Mouse (Mus musculus) ES-Bruce4 (cell line): ENCODE data around the gene Zfp689. TPM values are rescaled to one million over a fixed set of nuclear protein-coding genes. Genes with fewer than 3 reads are reported as not detected.

ENCODE experiments used
- H3K27ac ChIP-seq: 2 replicates; pipeline ENCODE4 v1.5.1; 2012; ENCODE audit warnings: low read length, inconsistent platforms; ENCODE audit not compliant: insufficient read depth
- H3K27me3 ChIP-seq: 2 replicates; pipeline ENCODE4 v1.6.1; 2012; ENCODE audit warnings: mild to moderate bottlenecking, low read length, inconsistent platforms; ENCODE audit not compliant: control insufficient read depth, poor library complexity, insufficient read depth, severe bottlenecking
- H3K36me3 ChIP-seq: 2 replicates; pipeline ENCODE4 v1.6.1; 2012; ENCODE audit warnings: inconsistent platforms, mild to moderate bottlenecking, low read length, moderate library complexity; ENCODE audit not compliant: control insufficient read depth, poor library complexity, insufficient read depth, severe bottlenecking
- H3K4me1 ChIP-seq: one replicate; pipeline ENCODE4 v1.8.1; 2011; ENCODE audit warnings: low read length; ENCODE audit not compliant: control insufficient read depth, insufficient read depth
- H3K4me3 ChIP-seq: 2 replicates; pipeline ENCODE4 v1.5.1; 2011; ENCODE audit warnings: low read depth, mild to moderate bottlenecking, low read length
- H3K9ac ChIP-seq: 2 replicates; pipeline ENCODE4 v1.6.1; 2012; ENCODE audit warnings: low read depth, mild to moderate bottlenecking, inconsistent platforms; ENCODE audit not compliant: poor library complexity, severe bottlenecking
- H3K9me3 ChIP-seq: replicated peaks from 2 replicates; pipeline ENCODE4 v1.6.1; 2012; ENCODE audit warnings: mild to moderate bottlenecking, low read length, inconsistent platforms; ENCODE audit not compliant: control insufficient read depth, poor library complexity, insufficient read depth, severe bottlenecking
- CTCF ChIP-seq: IDR thresholded peaks from one replicate; pipeline ENCODE4 v1.8.1; 2011; ENCODE audit warnings: low read depth, low read length
- EP300 ChIP-seq: IDR thresholded peaks from 2 replicates; pipeline ENCODE4 v1.6.1; 2011; ENCODE audit warnings: low read depth, low read length; ENCODE audit not compliant: insufficient read depth
- POLR2A ChIP-seq: IDR thresholded peaks from one replicate; pipeline ENCODE4 v1.8.1; 2011; ENCODE audit warnings: low read length; ENCODE audit not compliant: insufficient read depth
- polyA plus RNA-seq: library from polyadenylated mRNA; stranded (reverse); fragments of >200 nt; gene quantifications from 2 replicates; pipeline ENCODE4 v1.2.4, GENCODE M21; 2011; ENCODE audit warnings: low read depth; ENCODE audit not compliant: missing spikeins, insufficient read depth, insufficient read length

The Zfp689 gene
- polyA plus RNA-seq, 1 experiment: 2.7 TPM

DNA sequence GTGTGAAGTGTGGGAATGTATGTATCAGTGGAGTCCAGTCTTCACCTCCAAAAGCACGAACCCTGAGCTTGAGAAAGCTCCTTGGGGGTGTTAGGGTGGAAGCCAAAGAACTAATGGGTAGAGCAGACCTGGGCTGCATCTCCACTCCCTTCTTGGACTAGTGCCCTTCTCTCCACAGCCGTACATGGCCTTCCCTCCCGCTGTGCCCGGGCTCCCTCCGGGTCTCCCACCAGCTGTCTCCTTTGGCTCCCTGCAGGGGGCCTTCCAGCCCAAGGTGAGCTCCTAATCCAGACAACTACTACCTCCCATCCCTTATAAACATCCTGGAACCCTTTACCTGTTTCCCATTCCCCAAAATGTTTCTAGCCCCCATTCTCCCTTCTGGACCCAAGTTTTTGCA lies 36.5 kb upstream of the Zfp689 start:
- no peaks in the 10 kb centered on the region for H3K27me3 ChIP-seq
- H3K9me3 ChIP-seq: no peaks in the 10 kb centered on the region
- H3K36me3 ChIP-seq: peaks cover 27% of the 10 kb centered on the region

DNA sequence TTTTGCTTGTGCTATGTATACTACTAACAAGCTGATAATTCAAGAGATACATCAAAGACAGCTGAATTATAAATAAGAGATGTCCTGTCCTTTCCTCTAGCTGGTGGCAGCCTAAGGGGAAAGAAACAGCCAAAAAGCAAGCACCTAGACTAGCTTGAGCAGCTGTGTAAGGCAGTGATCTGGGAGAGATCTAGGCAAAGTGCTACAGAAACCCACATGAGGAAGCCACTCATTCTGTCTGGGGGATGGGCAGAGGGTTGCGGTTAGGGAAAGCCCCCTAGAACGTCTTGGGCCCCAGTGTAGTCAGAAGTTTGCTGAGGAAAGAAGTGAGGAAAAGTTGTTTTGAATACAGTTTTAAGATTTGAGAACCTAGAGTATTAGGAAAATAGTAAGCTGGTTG lies 31.4 kb upstream of the Zfp689 start:
- Histone ChIP-seq H3K9ac (peak overlapping the region; percentile 92; the same call in 1 of the 2 replicates), H3K36me3 (peaks cover 27% of the 10 kb centered on the region), H3K27me3 (no peaks in the 10 kb centered on the region), H3K27ac (no peak overlapping the region), H3K9me3 (no peaks in the 10 kb centered on the region), H3K4me1 (peaks cover 3% of the 10 kb centered on the region), H3K4me3 (no peak overlapping the region)
- no peak for TF ChIP-seq POLR2A
- TF ChIP-seq EP300: no peak
- no peak for TF ChIP-seq CTCF

More for the DNA sequence above, 36.5 kb upstream of the Zfp689 start:
- TF ChIP-seq POLR2A (no peak), CTCF (no peak), EP300 (no peak)
- Histone ChIP-seq H3K4me3 (no peak overlapping the region), H3K9ac (no peak overlapping the region), H3K4me1 (no peaks in the 10 kb centered on the region), H3K27ac (no peak overlapping the region)

DNA sequence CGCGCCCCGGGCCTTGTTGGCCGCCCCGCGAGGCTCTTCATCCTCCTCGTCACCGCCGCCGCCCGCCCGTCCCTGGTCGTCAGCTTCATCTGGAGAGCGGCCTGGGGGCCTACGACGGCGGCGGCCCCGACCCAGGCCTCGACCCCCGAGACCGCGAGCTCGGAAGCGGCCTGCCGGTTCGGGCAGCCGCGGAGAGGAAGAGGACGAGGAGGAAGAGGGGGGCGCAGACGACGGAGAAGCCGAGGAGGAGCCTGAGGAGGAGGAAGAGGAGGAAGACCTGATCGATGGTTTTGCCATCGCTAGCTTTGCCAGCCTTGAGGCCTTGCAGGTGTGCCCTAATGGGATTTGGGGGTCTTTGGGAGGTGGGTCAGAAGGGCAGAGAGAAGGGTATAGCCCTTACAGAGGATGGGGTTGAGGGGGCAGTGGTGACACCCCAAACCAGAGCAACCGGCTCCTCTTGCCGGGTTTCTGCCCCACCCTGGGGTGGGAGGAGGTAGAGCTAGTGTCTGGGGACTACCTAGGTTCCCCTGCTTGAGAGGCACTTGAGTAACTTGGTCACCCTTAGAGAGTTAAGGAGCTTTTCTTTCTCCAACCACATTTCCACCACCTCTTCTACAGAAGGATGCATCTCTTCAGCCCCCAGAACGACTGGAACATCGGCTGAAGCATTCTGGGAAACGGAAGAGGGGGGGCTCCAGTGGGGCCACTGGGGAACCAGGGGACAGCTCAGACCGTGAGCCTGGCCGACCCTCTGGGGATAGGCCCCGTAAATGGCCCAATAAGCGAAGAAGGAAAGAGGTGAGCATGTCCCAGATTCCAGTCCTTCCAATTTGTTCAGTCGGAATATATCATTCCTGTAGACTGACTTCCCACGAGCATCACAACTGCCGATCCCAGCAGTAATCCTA lies 30.6 kb upstream of the Zfp689 start:
- Histone ChIP-seq H3K4me3 (peak overlapping the region; percentile 97), H3K9me3 (no peaks in the 10 kb centered on the region), H3K4me1 (peaks cover 3% of the 10 kb centered on the region), H3K9ac (peak overlapping the region; percentile 92), H3K36me3 (peaks cover 33% of the 10 kb centered on the region), H3K27me3 (no peaks in the 10 kb centered on the region), H3K27ac (no peak overlapping the region)
- no peak for TF ChIP-seq CTCF
- no peak for TF ChIP-seq EP300
- no peak for TF ChIP-seq POLR2A

DNA sequence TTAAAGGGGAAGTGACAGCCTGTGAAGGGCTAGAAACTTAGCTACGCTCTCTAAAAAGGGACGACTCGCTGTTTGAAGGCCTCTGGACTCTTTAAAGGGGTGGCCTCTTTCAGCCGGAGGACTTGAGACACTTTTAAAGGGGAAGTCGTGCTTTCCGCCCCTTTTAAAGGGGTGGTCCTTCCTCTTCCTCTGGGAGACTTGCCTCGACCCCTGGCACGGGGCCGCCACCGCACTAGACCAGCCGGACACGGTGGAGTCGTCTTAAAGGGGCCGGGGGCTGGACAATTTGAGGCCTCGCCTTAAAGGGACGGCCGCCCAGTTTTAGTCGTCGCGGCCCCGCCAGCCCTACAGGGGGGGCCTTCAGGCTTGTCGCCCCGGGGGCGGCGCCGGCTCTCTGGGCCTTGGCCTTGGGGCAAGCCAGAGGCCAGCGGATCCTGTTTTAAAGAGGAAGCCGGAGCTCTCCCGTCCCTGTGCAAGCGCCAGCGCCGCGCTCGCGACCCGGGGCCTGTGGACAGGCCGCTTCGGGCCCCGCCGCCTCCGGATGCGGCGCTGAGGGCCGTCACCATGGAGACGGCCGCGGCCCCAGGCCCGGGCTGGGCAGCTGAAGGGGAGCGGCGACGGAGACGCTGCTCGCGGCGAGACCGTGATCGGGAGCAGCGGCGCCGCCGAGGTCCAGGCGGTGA lies 29.8 kb upstream of the Zfp689 start, which contains the start of gene Fbrs:
Gene Fbrs, plus strand, starts transcription at position 565 of the 683 bp plus-strand sequence.
- peaks cover 3% of the 10 kb centered on the region for H3K4me1 ChIP-seq
- no peak for TF ChIP-seq EP300
- TF ChIP-seq CTCF: no peak
- no peak for TF ChIP-seq POLR2A
- no peaks in the 10 kb centered on the region for H3K27me3 ChIP-seq
- peaks cover 34% of the 10 kb centered on the region for H3K36me3 ChIP-seq
- peak within 1 kb of the TSS; percentile 97 for H3K4me3 ChIP-seq
- peak within 1 kb of the TSS; percentile 80 for H3K27ac ChIP-seq
- no peaks in the 10 kb centered on the region for H3K9me3 ChIP-seq
- peak within 1 kb of the TSS; percentile 92 for H3K9ac ChIP-seq

DNA sequence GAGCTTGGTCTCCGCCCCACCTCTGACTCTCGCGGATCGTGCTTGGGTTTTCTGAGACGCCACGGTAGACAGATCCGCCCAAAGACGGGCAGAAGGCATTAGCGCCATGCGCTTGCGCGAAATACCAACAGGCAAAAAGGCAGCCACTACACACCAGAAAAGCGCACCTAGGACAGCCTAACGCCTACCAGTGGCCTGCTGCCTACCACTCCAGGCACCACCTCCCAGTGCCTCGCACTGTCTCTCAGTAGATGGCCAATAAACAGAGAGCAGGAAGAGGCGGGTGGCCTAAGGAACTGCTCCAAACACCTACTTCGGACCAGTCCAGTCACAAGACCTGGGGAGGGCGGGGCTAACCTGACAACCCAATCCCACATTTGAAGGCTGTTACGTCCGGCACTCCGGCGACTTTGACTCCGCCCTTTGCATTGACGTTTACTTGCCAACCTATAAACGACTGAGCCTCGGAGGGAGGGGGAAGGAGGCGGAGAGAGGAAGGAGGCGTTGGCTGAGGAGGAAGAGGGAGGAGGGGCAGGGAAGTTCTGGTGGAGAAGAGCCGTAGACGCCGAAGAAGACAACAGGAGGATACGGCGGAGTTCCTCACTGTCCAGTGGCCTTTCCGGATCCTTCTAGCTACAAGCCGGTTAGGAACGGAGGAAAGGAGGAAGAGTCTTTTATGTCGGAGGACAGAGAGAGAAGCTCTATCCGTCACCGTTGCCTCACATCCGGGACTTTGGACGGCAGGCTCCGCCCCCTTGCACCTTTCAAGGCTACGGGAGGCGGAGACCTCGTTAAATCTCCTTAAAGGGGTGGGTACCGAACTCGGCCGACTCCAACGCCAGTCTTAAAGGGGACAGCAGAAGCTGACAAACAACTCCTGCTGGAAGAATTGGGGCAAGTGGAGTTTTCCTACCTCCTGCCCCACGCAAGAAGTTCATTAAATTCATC lies 29.0 kb upstream of the Zfp689 start:
- H3K9me3 ChIP-seq: no peaks in the 10 kb centered on the region
- no peak for TF ChIP-seq CTCF
- 0 out of 2 replicates have a peak, but pooled peaks have one; percentile 34 for TF ChIP-seq EP300
- peak; percentile 80 for TF ChIP-seq POLR2A
- peaks cover 3% of the 10 kb centered on the region for H3K4me1 ChIP-seq
- H3K36me3 ChIP-seq: peaks cover 30% of the 10 kb centered on the region
- H3K27ac ChIP-seq: peak overlapping the region; percentile 80
- peak overlapping the region; percentile 92 for H3K9ac ChIP-seq
- peak overlapping the region; percentile 97 for H3K4me3 ChIP-seq
- no peaks in the 10 kb centered on the region for H3K27me3 ChIP-seq
